Mouse (Mus musculus) G1E-ER4 (cell line): ENCODE results near the gene Cenpf. TPM values are rescaled to one million over a fixed set of nuclear protein-coding genes. Genes with fewer than 3 reads are reported as not detected.

Experiments used
- GATA1 ChIP-seq: IDR thresholded peaks from one replicate; pipeline ENCODE4 v1.8.0; 2012; ENCODE audit warnings: low read length, inconsistent platforms
- polyA plus RNA-seq: library from polyadenylated mRNA; stranded (reverse); fragments of >175 nt; gene quantifications from 2 replicates; pipeline ENCODE4 v1.2.3, GENCODE M21; 2012

Gene Cenpf
- polyA plus RNA-seq, 1 experiment = 3.5 TPM

DNA sequence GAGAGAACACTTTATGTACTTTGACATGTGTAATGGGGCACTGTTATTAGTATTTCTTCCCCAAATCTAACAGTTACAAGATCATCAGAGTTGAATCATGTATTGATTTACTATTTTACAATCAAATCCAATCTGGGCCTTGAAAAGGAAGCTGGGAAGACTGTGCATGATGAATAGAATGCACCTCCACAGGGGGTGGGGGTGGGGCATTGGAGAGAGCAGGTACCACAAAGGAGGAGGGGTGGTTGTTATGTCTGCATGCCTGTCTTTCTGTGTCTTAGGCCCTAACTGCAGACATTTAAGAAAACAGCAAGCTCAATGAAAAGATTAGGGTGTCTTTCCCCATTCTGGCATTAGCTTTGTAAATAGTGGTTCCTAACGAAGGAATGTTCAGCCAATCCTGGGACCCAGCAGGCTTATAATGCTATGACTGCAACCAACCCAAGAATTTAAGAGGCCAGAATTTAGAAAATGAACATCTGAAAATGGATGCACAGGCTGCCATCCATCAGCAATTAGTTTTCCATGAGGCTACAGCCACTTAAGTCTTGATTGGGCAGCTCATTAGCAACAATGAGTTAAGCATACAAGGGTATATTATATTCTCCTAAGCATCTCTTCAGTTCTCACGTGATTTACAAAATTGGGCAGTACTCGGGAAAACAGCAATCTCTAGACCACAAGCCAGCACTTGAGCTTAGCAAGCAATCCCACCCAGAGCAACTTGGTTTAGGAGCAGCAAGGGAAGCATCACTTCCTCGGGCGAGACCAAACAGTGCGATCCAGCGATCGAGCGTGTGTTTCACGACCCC lies 23.6 kb downstream of the Cenpf start:
- no peak for TF ChIP-seq GATA1

GRCm38 (mm10) chr1:189663437-189663836 lies 24.4 kb downstream of the Cenpf start:
- TF ChIP-seq GATA1 = no peak

GRCm38 (mm10) chr1:189661856-189662255 lies 26.0 kb downstream of the Cenpf start:
- TF ChIP-seq GATA1 = no peak

DNA sequence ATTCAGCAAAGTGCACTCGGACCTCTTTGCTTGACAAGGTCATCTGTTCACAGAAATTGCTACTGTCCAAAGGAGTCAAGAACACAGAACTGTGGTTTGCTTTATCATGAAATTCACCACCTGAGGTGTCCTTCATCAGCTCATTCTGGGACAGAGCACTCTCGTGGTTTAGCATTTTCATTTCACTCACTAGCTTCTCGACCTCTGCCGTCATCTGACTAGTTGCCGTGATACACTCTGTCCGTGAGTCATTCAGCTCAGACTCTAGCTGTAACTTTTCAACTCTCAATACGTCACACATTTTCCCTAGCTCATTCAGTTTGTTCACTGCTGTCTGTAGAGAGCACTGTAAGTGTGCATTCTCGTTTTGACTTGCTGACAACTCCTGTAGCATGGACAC lies 30.5 kb downstream of the Cenpf start:
- no peak for TF ChIP-seq GATA1

GRCm38 (mm10) chr1:189653746-189654145 lies 34.1 kb downstream of the Cenpf start:
- no peak for TF ChIP-seq GATA1

DNA sequence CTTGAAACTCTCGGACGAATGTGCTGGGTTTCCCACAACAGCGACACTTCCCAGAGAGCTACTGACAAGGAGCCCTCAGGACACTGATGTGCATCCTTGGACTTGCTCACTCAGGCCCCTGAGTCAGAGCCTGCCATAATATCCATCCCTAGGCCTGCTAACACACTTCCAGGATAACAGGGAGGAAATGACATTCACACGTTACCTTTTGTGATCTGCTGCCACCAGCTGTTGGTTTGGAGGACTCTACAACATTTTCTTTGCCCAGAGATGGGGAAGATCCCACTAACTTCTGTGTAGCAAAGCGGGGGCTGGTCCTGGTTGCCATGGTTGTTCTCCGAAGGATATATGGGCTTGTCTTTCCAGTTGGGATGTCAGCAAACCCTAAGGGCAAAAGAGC lies 41.3 kb downstream of the Cenpf start:
- TF ChIP-seq GATA1 = no peak

DNA sequence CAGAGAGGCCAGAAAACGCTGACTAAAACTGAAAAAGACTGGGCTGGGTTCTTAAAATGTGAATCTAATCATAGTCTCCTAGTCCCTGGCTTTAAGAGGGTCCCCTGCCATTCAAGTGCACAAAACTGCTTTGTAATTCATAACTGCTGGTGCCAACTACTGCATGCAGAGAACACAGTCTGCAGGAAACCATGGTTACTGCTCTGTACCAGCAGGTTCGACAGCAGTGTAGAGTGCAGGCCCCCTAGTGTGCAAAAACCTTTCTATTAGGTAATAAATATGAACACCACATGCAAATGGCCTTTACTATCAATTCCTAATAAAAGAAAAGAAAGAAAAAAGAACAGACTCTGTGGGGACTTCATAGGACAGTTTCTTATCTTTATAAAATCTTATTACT lies 42.5 kb downstream of the Cenpf start:
- no peak for TF ChIP-seq GATA1

DNA sequence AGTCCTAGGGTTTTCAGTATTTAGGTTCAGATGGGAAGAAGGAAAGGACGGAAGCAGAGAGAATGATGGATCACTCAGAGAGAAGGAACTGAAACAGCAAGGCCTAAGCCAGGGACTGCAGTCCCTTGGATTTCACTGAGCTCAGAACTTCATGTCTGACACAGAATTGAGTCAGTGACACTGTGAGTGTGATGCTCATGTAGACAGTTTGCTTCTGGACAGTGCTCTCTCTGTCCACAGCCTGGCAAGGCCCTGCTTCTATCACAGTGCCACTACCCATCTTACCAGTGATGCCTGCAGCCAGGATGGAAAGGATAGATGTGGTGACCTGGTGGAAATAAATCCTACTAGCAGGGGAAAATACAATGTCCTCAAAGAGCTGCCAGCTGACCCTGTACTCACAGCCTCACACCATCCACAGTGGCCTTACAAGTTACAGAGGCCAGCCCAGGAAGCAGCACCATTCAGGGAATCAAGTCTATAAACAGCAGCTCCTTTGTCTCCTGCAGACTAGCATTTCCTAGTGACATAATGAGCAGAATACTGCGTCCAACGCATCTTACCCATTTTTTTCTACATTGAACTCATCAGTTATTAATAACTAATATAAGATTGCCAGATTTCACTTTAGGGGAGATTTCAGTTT lies 43.1 kb downstream of the Cenpf start:
- no peak for TF ChIP-seq GATA1

DNA sequence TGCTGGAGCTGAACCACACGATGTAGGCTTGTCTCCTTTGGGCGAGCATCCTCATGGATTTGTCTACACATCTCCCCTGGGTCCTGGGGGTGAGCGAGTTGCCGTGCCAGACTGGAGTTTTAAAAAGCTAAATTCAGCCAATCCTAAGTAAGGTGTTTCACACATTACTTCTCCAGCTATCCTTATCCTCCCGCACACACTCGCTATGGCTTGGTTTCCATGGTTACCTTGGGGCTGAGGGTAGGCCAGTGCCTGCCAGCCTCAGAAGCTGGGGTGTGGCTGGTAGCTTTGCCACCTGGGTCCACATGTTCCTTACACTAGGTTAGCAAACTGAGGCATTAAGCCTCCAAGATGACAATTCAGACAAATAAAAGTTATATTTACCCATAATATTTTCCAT lies 48.3 kb downstream of the Cenpf start:
- TF ChIP-seq GATA1 = no peak

- TF ChIP-seq GATA1 = no peak
These were observed 54.1 kb downstream of the Cenpf start for GRCm38 (mm10) chr1:189633791-189634190.

- TF ChIP-seq GATA1 = no peak
These were observed 55.8 kb downstream of the Cenpf start for GRCm38 (mm10) chr1:189631906-189632675.

- no peak for TF ChIP-seq GATA1
These were observed 57.9 kb downstream of the Cenpf start for GRCm38 (mm10) chr1:189630026-189630425.

GRCm38 (mm10) chr1:189627976-189628768 lies 59.7 kb downstream of the Cenpf start:
- no peak for TF ChIP-seq GATA1

- no peak for TF ChIP-seq GATA1
These were observed 63.1 kb downstream of the Cenpf start for GRCm38 (mm10) chr1:189624756-189625155.

DNA sequence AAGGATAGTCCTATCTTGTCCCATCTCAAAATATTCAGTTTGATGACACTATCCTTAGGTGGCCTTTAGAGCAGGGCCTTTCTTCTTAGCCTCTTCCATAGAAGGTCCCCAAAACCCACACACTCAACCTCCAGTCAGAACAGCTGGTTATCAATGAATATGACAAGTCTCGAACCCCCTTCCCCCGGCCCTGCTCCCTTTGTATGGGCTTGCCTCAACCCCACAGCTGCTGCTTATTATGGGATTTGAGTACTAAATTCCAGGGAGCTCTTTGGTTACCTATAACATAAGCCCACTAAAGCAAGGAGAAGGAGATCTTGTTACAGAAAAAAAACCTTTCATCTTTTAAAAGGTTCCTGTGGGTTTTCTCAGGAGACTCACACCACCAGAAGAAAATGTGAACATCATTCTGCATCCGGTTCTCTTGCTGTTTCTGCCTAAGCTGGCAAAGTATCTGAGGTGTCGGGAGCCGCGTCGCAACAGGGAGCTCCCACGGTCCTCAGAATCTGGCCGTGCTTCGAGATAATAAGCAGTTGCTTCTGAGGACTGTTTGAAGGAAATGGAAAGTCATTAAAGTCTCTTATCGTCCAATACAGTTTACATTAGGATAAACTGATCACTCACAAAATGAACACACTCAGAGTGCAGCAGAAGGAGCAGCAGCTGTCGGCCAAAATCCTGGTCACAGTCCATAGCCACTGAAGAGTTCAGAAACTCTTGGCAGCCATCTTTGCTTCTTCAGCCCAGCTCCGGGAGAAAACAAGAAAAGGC lies 68.7 kb downstream of the Cenpf start:
- TF ChIP-seq GATA1 = no peak
